Mouse (Mus musculus) brain, embryonic 14.5 days (tissue): ENCODE measurements at regions not wholly inside any gene's neighbourhood (a gene's known extent, or its start where the extent isn't known, plus 50 kb on each side); places are given as distances from the start of the nearest gene placed in this dataset.

Experiments
- CTCF ChIP-seq: fragments of 200-500 bp; IDR thresholded peaks from 2 replicates; pipeline ENCODE4 v1.5.1; 2012; ENCODE audit warnings: inconsistent platforms, mild to moderate bottlenecking, moderate library complexity, borderline replicate concordance; ENCODE audit not compliant: insufficient read depth, insufficient read length; ENCODE audit errors: extremely low read depth
- POLR2A ChIP-seq: fragments of 200-500 bp; IDR thresholded peaks from 2 replicates; pipeline ENCODE4 v1.6.1; 2012; ENCODE audit warnings: mild to moderate bottlenecking, inconsistent platforms, borderline replicate concordance; ENCODE audit not compliant: poor library complexity, insufficient read depth, insufficient read length, severe bottlenecking; ENCODE audit errors: extremely low read depth

GRCm38 (mm10) chr8:116334101-116334500 is 170.7 kb upstream of the Dynlrb2 start:
- no peak for TF ChIP-seq POLR2A
- no peak for TF ChIP-seq CTCF
